Mouse (Mus musculus) spleen, postnatal 0 days (tissue): ENCODE results near the gene Olfr1120. TPM values are rescaled to one million over a fixed set of nuclear protein-coding genes. Genes with fewer than 3 reads are reported as not detected.

Experiments
- polyA plus RNA-seq: library from polyadenylated mRNA; unstranded; fragments of >200 nt; fragmentation: Nextera tagmentation; extraction: Ambion mirVana; gene quantifications from 2 replicates; pipeline ENCODE4 v1.2.1, GENCODE M21; 2015

Gene Olfr1120
- not detected in 2 replicates for polyA plus RNA-seq

DNA sequence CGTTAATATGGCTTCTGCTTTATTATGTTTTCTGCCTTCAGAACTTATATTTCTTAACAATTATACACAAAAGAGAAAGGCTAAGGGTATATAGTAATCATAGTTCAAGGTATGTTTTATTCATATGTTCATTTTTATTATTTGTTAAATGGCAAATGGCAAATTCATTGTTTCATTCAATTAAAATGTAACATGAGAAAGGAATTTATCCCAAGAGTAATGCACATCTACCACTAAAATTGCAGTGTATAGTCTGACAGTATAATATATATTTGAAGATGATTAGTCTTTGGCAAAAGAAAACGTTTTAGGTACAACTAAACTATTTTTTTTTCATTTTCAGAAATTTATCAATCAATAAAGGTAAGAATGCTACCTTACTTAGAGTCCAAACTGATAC lies at the start of gene Olfr1120:
Gene Olfr1120, plus strand, starts transcription at position 301 of the 400 bp plus-strand sequence.

DNA sequence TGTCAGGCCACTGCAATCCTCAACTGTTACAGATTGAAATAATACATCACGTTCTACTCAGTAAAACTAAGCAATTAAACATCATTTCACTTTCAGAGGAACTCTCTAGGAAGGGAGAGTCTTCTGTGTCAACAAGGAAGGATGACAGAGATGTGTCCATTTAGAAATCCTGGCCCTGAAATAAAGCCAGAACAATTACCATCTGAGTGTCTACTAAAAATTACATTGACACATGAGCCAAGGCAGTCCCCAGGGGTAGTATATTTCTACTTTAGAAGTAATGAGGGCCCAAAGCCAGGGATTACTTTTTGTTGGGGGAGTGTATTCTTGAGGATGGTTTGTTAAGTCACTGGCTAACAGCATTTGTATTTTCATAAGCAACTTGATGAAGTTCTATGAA lies 47.3 kb upstream of the Olfr1120 start, which contains the start of gene Olfr1118:
Gene Olfr1118, plus strand, starts transcription at position 301 of the 400 bp plus-strand sequence.

DNA sequence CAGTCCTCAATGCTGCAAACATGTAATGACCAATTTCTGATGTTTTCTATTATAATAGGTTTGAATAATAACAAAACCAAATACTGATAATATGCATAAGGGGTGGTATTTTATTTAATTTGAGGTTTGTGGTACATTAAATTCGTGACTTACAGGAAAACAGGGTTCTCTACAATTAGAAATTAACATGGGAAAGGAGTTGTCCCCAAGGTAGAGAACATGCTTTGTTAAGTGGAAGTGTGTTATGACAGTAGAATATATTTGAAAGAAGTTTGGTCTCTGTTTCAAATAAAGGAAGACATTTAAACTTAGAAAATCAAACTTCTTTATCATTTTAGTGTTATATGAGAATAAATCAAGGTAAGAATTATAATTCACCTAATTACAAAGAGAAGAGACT lies 15.0 kb downstream of the Olfr1120 start, which contains the start of gene Olfr1121:
Gene Olfr1121, plus strand, starts transcription at position 301 of the 400 bp plus-strand sequence.

DNA sequence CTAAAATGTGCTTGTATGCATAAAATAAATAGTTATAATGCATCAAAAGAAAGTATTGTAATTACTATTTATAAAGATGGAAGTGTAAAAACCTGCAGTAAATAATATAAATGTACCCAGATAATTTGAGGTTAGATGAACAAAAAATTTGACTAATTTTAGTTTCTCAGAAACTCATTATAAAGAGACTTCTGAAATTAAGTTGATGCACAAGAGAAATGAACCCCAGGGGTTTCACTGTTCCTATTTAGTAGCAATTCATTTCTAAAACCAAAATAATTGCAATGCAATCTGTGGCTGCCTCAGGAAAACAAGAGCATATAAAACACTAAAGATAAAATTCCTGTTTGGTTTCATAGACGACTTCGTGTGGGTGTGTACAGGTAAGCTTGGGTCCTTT lies 30.9 kb downstream of the Olfr1120 start, which contains the start of gene Olfr1122:
Gene Olfr1122, plus strand, starts transcription at position 301 of the 400 bp plus-strand sequence.

Other genes with a start within 250 kb of the Olfr1120 start
- not detected in 2 replicates for gene Olfr259, start 240.2 kb upstream of the Olfr1120 start, polyA plus RNA-seq
- not detected in 2 replicates for gene Olfr1110, start 214.5 kb upstream of the Olfr1120 start, polyA plus RNA-seq
- gene Olfr1111, start 202.2 kb upstream of the Olfr1120 start, polyA plus RNA-seq, result not detected in 2 replicates
- not detected in 2 replicates for gene Olfr1112, start 167.0 kb upstream of the Olfr1120 start, polyA plus RNA-seq
- not detected in 2 replicates for gene Olfr1113, start 145.8 kb upstream of the Olfr1120 start, polyA plus RNA-seq
- not detected in 2 replicates for gene Olfr1115, start 106.8 kb upstream of the Olfr1120 start, polyA plus RNA-seq
- gene Olfr1116, start 87.3 kb upstream of the Olfr1120 start, polyA plus RNA-seq, result not detected in 2 replicates
- gene Olfr1118, start 47.2 kb upstream of the Olfr1120 start, polyA plus RNA-seq, result not detected in 2 replicates
- not detected in 2 replicates for gene Olfr1121, start 15.1 kb downstream of the Olfr1120 start, polyA plus RNA-seq
- gene Olfr1122, start 31.0 kb downstream of the Olfr1120 start, polyA plus RNA-seq, result not detected in 2 replicates
- gene Olfr1123, start 61.8 kb downstream of the Olfr1120 start, polyA plus RNA-seq, result not detected in 2 replicates
- 0.05 TPM in 1 of 2 replicates, not detected in the other for gene Olfr1124, start 75.5 kb downstream of the Olfr1120 start, polyA plus RNA-seq
- gene Olfr1126, start 99.1 kb downstream of the Olfr1120 start, polyA plus RNA-seq, result not detected in 2 replicates
- not detected in 2 replicates for gene Pramel7, start 142.3 kb downstream of the Olfr1120 start, polyA plus RNA-seq
- gene Pramel6, start 151.8 kb downstream of the Olfr1120 start, polyA plus RNA-seq, result not detected in 2 replicates
- gene Olfr153, start 177.0 kb downstream of the Olfr1120 start, polyA plus RNA-seq, result not detected in 2 replicates
- not detected in 2 replicates for gene Olfr1128, start 190.7 kb downstream of the Olfr1120 start, polyA plus RNA-seq
- gene Olfr1129, start 219.1 kb downstream of the Olfr1120 start, polyA plus RNA-seq, result not detected in 2 replicates